Mouse (Mus musculus): ENCODE results near the gene Reg3a. TPM values are rescaled to one million over a fixed set of nuclear protein-coding genes. Genes with fewer than 3 reads are reported as not detected.
"Not testable (repeated sequence)": the region's sequence is repeated elsewhere in the genome, so short reads cannot be mapped to it uniquely, and the experiment has no call there.

Reg3a gene
- not detected in 2 replicates for polyA plus RNA-seq (2016; fragmentation: Nextera tagmentation; extraction: Ambion mirVana)

GRCm38 (mm10) chr6:78380409-78380808 is at the start of gene Reg3a:
Gene Reg3a (plus strand): TSS chr6:78380709.
- no peak within 1 kb of the TSS for H3K4me3 ChIP-seq (replicated peaks)
- H3K36me3 ChIP-seq (replicated peaks): no peaks in the 10 kb centered on the region
- ATAC-seq (ENCODE audit: low FRiP score): no peak
- H3K9me3 ChIP-seq: no peaks in the 10 kb centered on the region
- no peaks in the 10 kb centered on the region for H3K27me3 ChIP-seq
- no peak within 1 kb of the TSS for H3K27ac ChIP-seq
- H3K4me1 ChIP-seq: no peaks in the 10 kb centered on the region
- H3K9ac ChIP-seq: no peak within 1 kb of the TSS
- no peak within 1 kb of the TSS for H3K4me2 ChIP-seq

GRCm38 (mm10) chr6:78331919-78332569 is 48.5 kb upstream of the Reg3a start:
- WGBS: 37% methylated on average over 7 of the region's 7 CpGs
- peaks cover 4% of the 10 kb centered on the region; the same call in 1 of the 2 replicates for H3K4me1 ChIP-seq
- no peak overlapping the region for H3K4me2 ChIP-seq
- no peak overlapping the region for H3K27ac ChIP-seq
- no peaks in the 10 kb centered on the region for H3K27me3 ChIP-seq
- H3K9ac ChIP-seq: no peak overlapping the region
- no peak overlapping the region for H3K4me3 ChIP-seq (replicated peaks)
- ATAC-seq (ENCODE audit: low FRiP score): peak; percentile 37; the same call in 1 of the 2 replicates
- no peaks in the 10 kb centered on the region for H3K36me3 ChIP-seq (replicated peaks)
- no peaks in the 10 kb centered on the region for H3K9me3 ChIP-seq

- Histone ChIP-seq H3K27me3 (no peaks in the 10 kb centered on the region), H3K4me2 (no peak overlapping the region), H3K4me3 (replicated peaks) (no peak overlapping the region), H3K27ac (no peak overlapping the region), H3K4me1 (no peaks in the 10 kb centered on the region), H3K9me3 (no peaks in the 10 kb centered on the region), H3K36me3 (replicated peaks) (no peaks in the 10 kb centered on the region), H3K9ac (no peak overlapping the region)
- no peak for ATAC-seq (ENCODE audit: low FRiP score)
Observed at GRCm38 (mm10) chr6:78340296-78340695, 40.2 kb upstream of the Reg3a start.

DNA sequence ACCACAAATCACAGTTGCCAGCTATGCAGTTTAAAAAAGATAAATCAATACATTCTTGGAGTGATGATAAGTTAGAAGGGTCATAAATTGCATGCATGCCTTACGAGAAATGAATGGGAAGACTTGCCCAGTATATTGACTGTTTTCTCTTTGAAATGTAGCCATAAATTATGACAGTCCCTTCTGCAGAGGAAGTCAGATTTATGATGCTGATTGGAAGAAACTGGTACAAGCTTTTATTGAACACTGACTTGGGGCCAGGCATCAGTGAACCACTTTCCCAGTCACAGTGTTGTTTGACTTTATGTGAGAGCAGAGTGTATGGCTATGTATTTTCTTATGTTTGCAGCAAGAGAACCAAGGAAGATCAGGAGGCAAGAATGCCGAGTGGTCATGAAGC is 38.8 kb upstream of the Reg3a start:
- Histone ChIP-seq H3K9me3 (no peaks in the 10 kb centered on the region), H3K36me3 (replicated peaks) (no peaks in the 10 kb centered on the region), H3K27ac (no peak overlapping the region), H3K4me2 (no peak overlapping the region), H3K4me3 (replicated peaks) (no peak overlapping the region), H3K4me1 (no peaks in the 10 kb centered on the region), H3K9ac (no peak overlapping the region), H3K27me3 (no peaks in the 10 kb centered on the region)
- no peak for ATAC-seq (ENCODE audit: low FRiP score)
- 86% methylated on average over 2 of the region's 2 CpGs for WGBS

- no peak for ATAC-seq (ENCODE audit: low FRiP score)
- H3K27me3 ChIP-seq: no peaks in the 10 kb centered on the region
- 74% methylated on average over 2 of the region's 2 CpGs for WGBS
- no peaks in the 10 kb centered on the region for H3K4me1 ChIP-seq
- H3K4me2 ChIP-seq: no peak overlapping the region
- H3K36me3 ChIP-seq (replicated peaks): no peaks in the 10 kb centered on the region
- H3K9me3 ChIP-seq: no peaks in the 10 kb centered on the region
- H3K4me3 ChIP-seq (replicated peaks): no peak overlapping the region
- H3K9ac ChIP-seq: no peak overlapping the region
- H3K27ac ChIP-seq: no peak overlapping the region
Observed at GRCm38 (mm10) chr6:78361971-78362563, 18.4 kb upstream of the Reg3a start.

DNA sequence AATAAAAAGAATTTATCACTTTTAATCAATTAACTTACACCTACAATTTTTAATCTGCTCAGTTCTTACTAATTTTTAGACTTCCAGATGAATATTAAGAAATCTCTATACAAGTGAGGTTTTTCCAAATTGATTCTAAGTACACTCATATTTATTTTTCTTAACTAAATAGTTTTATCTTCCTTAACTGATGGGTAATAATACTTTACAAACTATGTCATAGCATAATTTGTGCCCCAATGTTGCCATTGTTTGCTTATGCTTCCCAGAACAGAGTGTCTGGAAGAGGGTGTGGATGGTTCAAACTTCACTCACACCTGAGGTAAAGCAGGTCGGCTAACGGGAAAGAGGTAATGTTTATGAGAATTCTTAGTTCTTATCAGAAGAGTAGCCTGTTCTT is 10.2 kb upstream of the Reg3a start, which contains the start of gene Reg3b:
Gene Reg3b, plus strand, starts transcription at position 301 of the 400 bp plus-strand sequence.
- no peak within 1 kb of the TSS for H3K4me2 ChIP-seq
- 94% methylated on average over 2 of the region's 2 CpGs for WGBS
- H3K4me1 ChIP-seq: no peaks in the 10 kb centered on the region
- H3K27me3 ChIP-seq: no peaks in the 10 kb centered on the region
- no peaks in the 10 kb centered on the region for H3K9me3 ChIP-seq
- no peak within 1 kb of the TSS for H3K4me3 ChIP-seq (replicated peaks)
- no peaks in the 10 kb centered on the region for H3K36me3 ChIP-seq (replicated peaks)
- no peak within 1 kb of the TSS for H3K27ac ChIP-seq
- no peak for ATAC-seq (ENCODE audit: low FRiP score)
- H3K9ac ChIP-seq: no peak within 1 kb of the TSS

- Histone ChIP-seq H3K27ac (no peak within 1 kb of the TSS), H3K4me3 (replicated peaks) (no peak within 1 kb of the TSS), H3K4me1 (no peaks in the 10 kb centered on the region), H3K27me3 (no peaks in the 10 kb centered on the region), H3K36me3 (replicated peaks) (no peaks in the 10 kb centered on the region), H3K9me3 (no peaks in the 10 kb centered on the region), H3K9ac (no peak within 1 kb of the TSS), H3K4me2 (no peak within 1 kb of the TSS)
- no peak for ATAC-seq (ENCODE audit: low FRiP score)
- WGBS: 84% methylated on average over 2 of the region's 2 CpGs
Observed at GRCm38 (mm10) chr6:78378765-78379164, 1.7 kb upstream of the Reg3a start, which contains the start of gene Reg3d. Gene Reg3d (minus strand): TSS chr6:78378865.

- Histone ChIP-seq H3K27ac (no peak overlapping the region), H3K27me3 (no peaks in the 10 kb centered on the region), H3K36me3 (replicated peaks) (no peaks in the 10 kb centered on the region), H3K9me3 (no peaks in the 10 kb centered on the region), H3K4me3 (replicated peaks) (no peak overlapping the region), H3K9ac (no peak overlapping the region), H3K4me1 (no peaks in the 10 kb centered on the region), H3K4me2 (no peak overlapping the region)
- 0 out of 2 replicates have a peak, but pooled peaks have one; percentile 11 for ATAC-seq (ENCODE audit: low FRiP score)
- WGBS: 76% methylated on average over 3 of the region's 3 CpGs
Observed at GRCm38 (mm10) chr6:78385609-78386008, 5.1 kb downstream of the Reg3a start.

- ATAC-seq (ENCODE audit: low FRiP score): not testable (repeated sequence)
- WGBS: 93% methylated on average over 4 of the region's 17 CpGs
Observed at GRCm38 (mm10) chr6:78395323-78395722, 14.8 kb downstream of the Reg3a start, which contains the start of gene Reg2. Gene Reg2 (plus strand): TSS chr6:78395623.

DNA sequence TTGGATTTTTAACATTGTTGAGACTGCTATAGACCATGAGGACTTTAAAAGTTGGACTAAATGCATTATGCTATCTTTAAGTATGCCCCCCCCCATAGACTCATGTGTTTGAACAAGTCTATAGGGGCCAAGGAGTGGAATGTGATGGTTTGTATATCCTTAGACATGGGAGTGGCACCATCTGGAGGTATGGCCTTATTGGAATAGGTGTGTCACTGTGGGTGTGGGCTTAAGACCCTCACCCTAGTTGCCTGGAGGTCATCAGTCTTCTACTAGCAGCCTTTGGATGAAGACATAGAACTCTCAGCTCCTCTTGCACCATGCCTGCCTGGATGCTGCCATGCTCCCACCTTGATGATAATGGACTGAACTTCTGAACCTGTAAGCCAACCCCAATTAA is 41.9 kb downstream of the Reg3a start, which contains the start of gene Reg1:
Gene Reg1, plus strand, starts transcription at position 301 of the 400 bp plus-strand sequence.
- H3K4me2 ChIP-seq; ATAC-seq (ENCODE audit: low FRiP score); H3K4me3 ChIP-seq (replicated peaks); H3K9ac ChIP-seq; H3K9me3 ChIP-seq; H3K36me3 ChIP-seq (replicated peaks); H3K4me1 ChIP-seq; H3K27ac ChIP-seq; H3K27me3 ChIP-seq: not testable (repeated sequence)

More at GRCm38 (mm10) chr6:78395323-78395722, 14.8 kb downstream of the Reg3a start, which contains the start of gene Reg2:
- not testable (repeated sequence) for H3K4me1 ChIP-seq; H3K9ac ChIP-seq; H3K4me3 ChIP-seq (replicated peaks); H3K4me2 ChIP-seq; H3K27ac ChIP-seq; H3K27me3 ChIP-seq; H3K9me3 ChIP-seq; H3K36me3 ChIP-seq (replicated peaks)

DNA sequence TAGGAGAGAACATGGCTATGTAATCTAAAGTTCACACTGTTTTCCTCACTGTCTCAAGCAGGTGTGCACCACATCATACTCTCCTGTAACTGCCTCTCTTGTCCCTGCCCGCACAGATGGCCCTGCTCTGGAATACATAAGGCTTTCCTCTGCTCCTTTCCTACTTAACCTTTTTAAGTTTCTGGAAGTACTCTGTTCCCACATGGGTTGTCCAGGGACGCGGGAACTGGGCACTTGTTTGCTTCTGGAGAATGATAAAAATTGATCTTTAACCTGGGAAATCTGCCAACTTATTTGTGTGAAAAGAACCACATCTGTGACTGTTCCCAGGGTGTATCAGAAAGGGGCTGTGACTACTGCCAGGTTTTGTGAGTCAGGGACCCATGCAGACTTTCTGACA is 45.0 kb downstream of the Reg3a start:
- Histone ChIP-seq H3K27me3 (no peaks in the 10 kb centered on the region), H3K36me3 (replicated peaks) (no peaks in the 10 kb centered on the region), H3K4me2 (no peak overlapping the region), H3K4me1 (no peaks in the 10 kb centered on the region), H3K4me3 (replicated peaks) (no peak overlapping the region), H3K27ac (no peak overlapping the region), H3K9ac (no peak overlapping the region), H3K9me3 (no peaks in the 10 kb centered on the region)
- ATAC-seq (ENCODE audit: low FRiP score): no peak
- WGBS: 93% methylated on average over 3 of the region's 3 CpGs
